Mouse (Mus musculus): ENCODE data around the gene Tspan11.
A peak's percentile ranks its signal among the peaks of the same experiment; 100 is the strongest.

Tspan11 gene

GRCm38 (mm10) chr6:127933841-127934240 is 46.5 kb downstream of the Tspan11 start:
- peak; percentile 88 for DNase-seq (ENCODE audit: low read depth, low spot score)

- DNase-seq (ENCODE audit: low read depth, low spot score): no peak
Observed at GRCm38 (mm10) chr6:127935105-127935504, 47.7 kb downstream of the Tspan11 start.

DNA sequence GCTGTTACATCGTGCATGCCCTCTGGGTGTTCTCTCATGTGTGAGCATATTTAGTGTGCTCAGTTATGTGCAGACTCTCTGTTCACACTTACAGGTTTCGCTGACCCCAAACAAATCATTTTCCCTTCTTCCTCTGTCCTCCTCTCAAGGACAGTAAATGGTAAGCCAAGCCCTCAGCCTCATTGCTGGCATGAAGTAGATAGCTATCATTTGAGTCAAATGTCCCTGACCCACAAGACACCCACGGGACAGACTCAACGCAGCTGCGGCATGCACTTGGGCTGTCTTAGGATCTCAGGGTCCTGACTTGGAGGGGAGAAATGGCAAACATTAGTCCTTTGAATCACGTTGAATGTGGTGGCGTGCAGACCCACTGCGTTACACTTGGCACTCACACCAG is 55.0 kb downstream of the Tspan11 start:
- DNase-seq (ENCODE audit: low read depth, low spot score): no peak

- DNase-seq (ENCODE audit: low read depth, low spot score): peak; percentile 44
Observed at GRCm38 (mm10) chr6:127945725-127946124, 58.3 kb downstream of the Tspan11 start.

- DNase-seq (ENCODE audit: low read depth, low spot score): no peak
Observed at GRCm38 (mm10) chr6:127948656-127949055, 61.3 kb downstream of the Tspan11 start.

DNA sequence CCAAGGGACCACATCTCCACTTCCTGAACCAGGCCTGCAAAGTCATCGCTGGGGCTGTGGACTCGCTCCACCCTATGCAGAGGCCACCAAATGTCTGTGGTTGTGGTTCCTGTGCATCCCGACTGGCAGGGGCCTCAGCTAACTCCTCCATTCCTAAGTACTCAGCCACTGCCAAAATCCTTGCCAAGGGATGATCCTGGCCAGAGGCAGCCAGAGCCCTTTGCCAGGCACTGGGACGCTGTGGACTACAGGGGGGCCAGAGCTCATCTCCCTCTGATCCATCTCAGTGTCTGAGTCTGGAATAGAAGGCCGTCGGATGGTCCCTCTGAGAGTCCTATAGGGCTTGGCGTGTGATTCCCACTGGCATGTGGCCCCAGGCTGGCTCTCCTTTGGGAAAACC is 62.5 kb downstream of the Tspan11 start:
- no peak for DNase-seq (ENCODE audit: low read depth, low spot score)

- DNase-seq (ENCODE audit: low read depth, low spot score): no peak
Observed at GRCm38 (mm10) chr6:127953071-127953470, 65.7 kb downstream of the Tspan11 start.

GRCm38 (mm10) chr6:127956172-127956571 is 68.8 kb downstream of the Tspan11 start:
- no peak for DNase-seq (ENCODE audit: low read depth, low spot score)

DNA sequence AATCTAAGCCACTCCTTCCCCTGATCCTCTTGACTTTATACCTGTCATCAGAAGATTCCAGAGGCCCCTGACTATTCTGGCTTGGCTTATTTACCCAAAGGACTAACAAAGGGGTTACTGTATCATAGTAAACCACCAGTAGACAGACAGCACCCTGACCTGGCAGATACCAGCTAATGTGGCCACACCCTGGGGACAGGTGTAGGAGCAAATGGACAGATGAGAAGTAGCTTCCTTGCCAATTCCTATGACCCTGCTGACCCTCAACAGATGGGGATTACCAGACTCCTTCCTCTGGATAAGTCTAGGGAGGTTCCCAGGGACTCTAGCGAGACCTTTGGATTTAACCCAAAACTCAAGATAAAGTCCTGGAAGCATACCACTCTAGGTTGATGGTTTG is 72.8 kb downstream of the Tspan11 start:
- no peak for DNase-seq (ENCODE audit: low read depth, low spot score)

DNA sequence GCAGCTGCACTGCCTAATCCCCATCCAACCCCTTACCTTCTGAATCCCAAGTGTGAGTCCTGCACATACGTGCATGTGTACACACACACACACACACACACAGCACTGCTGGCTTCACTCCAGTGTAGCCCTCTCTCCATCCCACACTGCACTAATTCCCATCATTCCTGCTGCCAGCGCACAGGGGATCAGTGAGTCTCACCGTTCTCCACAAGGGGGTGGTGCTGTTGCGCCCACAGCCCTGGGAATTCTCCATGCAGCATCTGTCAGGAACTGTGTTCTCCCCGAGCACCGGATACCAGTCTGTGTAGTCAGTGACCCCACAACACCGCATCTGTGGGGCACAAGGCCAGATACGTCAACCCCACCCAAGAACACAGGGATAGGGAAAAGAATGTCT is 78.1 kb downstream of the Tspan11 start:
- DNase-seq (ENCODE audit: low read depth, low spot score): no peak

DNA sequence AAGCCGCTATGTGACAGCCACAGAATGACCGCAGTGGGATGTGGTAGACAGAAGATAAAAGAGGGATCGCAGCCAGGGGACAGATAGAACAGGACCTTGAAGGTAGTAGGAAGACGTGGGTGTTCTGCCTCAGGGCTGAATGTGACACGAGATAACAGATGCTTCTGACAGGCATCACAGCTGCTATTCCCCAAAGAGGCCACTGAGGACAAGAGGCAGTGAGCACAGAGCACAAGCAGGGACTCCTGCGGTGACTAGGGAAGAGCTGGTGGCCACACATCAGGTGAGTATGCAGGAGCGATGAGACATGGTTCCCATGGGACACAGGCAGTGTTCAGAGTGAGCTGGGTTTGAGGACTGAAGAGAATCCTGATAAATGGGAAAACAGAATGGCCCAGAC is 82.3 kb downstream of the Tspan11 start:
- no peak for DNase-seq (ENCODE audit: low read depth, low spot score)

DNA sequence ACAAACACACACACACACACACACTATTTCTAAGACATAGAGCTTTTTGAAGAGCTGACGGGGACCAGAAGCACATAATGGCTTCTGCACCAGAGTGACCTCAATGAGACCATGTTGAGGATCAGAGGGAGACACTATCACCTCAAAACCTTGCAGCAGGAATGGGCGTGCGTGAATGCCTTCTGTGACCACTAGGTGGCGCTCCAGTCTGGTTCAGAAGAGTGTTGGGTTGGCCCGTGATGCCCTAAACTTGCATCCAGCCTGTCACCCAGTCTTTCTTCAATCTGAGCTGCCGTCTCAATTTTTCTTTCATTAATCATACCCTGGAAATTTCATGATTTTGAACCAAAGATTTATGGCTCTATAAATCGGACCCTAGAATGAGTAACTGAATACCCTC is 82.7 kb downstream of the Tspan11 start:
- DNase-seq (ENCODE audit: low read depth, low spot score): peak; percentile 57

- DNase-seq (ENCODE audit: low read depth, low spot score): no peak
Observed at GRCm38 (mm10) chr6:127970848-127971247, 83.5 kb downstream of the Tspan11 start.

DNA sequence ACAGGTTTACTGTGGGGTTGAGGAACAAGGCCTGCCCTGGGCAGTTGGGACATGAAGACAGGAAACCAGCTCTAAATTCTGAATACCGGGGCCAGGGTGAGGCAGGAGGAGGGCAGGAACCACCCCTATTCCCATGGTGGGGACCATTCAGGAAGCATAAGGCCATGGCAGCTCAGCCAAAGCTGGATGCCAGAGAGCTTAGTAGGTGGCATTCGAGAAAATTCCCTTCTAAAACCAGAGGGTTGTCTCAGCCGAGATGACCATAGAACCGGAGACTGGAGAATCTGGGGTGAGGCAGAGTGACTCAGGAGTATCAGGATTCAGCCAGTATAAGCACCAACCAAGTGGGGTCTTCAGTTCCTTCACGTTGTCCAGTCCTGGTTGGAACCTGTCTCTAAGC is 84.5 kb downstream of the Tspan11 start:
- no peak for DNase-seq (ENCODE audit: low read depth, low spot score)

DNA sequence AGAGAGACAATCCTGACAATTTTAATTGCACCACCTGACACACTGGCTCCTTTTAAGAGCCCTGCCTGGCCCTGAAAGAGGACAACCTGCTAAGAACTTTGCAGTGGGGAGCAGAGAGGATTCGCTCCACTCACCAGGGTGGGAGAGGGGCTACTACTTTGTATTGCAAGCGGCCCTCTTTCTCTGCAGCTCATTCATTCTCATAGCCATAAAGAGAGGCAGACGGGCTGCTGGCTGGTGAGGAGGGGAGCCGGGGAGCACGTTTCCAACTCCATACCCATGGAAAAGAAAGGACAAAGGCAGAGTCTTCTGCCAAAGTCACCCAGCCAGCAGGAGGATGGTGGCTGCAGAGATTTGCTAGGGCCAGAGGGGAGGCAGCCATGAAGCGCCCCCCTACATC is 86.2 kb downstream of the Tspan11 start:
- DNase-seq (ENCODE audit: low read depth, low spot score): no peak

DNA sequence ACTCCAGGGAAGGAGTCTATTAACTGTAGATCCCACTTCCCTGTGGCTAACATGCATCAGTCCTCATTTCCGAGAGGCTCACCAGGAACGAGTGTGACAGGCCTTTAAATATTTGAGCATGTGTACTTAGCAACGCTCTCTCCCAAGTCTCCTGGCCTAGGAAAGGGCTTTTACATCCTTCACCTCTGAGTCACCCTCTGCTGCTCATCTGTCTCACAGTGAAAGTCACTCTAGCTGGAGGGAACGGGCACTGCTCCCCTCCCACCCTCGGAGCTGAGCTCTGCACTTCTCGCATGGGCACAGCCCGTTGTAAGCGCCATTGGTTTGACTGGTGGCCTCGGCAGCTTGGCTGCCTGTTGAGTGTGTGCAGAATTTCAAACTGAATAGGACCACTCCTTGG is 86.6 kb downstream of the Tspan11 start:
- no peak for DNase-seq (ENCODE audit: low read depth, low spot score)

DNA sequence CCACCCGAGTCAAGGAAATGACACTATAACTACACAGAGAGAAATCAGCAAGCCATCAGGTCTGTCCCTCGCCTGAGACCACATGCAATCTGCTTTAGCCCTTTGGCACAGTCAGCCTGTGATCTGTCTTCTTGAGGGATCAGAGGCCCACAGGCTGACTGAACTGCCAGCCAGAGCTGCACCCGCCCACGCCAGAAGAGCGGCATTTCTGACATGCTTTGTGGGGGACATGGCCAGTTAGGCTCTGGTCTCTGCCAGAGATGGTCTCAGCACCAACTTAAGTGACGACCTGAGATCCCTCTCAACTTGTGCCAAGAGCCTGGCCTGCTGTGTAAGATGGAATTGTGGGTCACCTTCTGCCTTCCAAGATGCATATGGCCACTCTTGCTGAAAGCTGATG is 89.3 kb downstream of the Tspan11 start:
- DNase-seq (ENCODE audit: low read depth, low spot score): no peak

GRCm38 (mm10) chr6:127978941-127979340 is 91.6 kb downstream of the Tspan11 start:
- no peak for DNase-seq (ENCODE audit: low read depth, low spot score)

DNA sequence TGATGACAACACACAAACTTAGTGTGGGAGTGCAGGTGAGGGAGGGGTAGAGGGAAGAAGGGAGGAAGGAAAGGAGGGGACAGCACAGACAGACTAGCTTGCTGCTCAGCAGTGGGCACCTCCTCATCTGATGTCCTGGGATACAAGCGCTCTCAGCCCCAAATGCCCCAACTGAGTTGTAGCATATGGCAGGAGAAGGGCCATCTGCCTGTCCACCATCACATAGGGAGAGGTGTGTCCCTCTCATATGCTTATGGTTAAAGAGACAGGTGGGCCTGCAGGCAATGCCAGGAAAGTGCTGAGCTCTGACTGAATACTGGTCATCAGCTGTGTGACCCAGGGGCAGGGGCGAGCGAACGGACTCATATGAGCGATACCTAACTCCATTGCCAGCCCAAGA is 92.4 kb downstream of the Tspan11 start:
- DNase-seq (ENCODE audit: low read depth, low spot score): no peak

DNA sequence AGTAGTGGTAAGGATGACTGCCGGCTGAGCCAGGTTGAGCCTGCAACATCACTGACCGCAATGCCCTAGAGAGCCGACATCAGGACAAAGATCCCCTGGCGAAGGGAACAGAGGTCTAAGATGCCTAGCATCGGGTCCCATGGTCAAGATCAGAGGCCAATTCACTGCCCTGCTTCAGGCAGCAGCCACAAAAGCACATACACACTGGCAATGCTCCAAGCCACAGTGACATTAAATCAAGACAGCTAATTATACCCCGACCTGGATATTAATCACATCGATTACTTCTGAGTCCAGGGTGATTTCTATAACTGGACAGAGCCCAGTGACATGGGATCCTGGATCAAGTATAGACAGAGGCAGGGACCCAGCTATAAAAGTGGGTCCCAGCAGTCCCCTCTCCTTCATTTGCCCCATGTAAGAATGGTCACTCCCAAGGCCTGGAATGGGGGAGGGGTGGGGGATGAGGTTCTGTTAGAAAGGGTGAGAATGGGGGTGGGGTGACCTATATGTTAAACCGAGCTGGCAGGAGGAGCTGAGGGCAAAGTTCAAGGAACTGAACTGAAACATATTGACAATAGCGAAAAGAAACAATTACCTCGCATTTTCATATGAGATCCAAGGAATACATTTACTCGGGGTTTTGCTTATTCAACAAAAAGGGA is 93.1 kb downstream of the Tspan11 start:
- no peak for DNase-seq (ENCODE audit: low read depth, low spot score)

GRCm38 (mm10) chr6:127981176-127981575 is 93.8 kb downstream of the Tspan11 start:
- DNase-seq (ENCODE audit: low read depth, low spot score): no peak

DNA sequence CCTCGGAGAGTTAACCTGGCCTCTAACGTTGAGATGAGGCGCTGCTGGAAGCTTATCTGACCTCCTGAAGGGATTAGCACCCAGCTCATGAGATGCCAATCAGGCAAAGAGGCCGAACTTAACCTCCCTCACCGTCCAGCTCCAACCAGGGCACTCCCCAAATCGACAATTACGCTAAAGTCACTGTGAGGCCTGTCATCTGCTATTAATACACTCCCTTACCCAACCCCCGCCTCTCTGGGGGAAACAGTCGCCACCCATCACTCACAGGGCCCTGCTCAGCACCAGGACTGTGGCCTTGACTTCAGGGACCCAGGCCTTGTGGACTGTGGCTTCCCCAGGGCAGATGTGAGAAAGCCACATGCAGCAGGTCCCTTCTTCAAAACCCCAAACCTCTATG is 99.0 kb downstream of the Tspan11 start:
- DNase-seq (ENCODE audit: low read depth, low spot score): peak; percentile 52

DNA sequence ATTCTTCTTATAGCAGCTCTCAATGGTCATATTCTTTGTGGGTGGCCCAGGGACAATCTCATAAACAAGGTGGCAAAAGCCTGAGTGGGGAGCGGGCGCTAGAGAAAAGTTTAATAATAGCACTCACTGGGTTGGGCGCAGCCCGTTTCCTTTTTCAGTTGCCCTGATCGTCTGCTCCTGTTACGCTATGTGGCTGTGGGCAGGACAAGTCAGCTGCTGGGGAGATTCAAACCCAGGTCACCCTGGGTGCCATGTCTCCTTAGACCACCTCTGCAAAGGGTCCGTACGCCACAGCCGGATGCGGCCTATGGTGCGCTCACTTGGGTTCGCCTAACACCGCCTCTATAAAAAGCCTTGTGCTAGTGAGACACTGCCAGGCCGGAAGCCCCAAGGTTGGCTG is 100.0 kb downstream of the Tspan11 start:
- peak; percentile 45 for DNase-seq (ENCODE audit: low read depth, low spot score)

GRCm38 (mm10) chr6:127988944-127989494 is 101.6 kb downstream of the Tspan11 start:
- no peak for DNase-seq (ENCODE audit: low read depth, low spot score)
